8 mouse cellular contexts compared by ENCODE assay signal in genomic region chr1:180794170-180794569, GRCm38 (mm10). TPM values are rescaled to one million over a fixed set of nuclear protein-coding genes. Genes with fewer than 3 reads are reported as not detected.
DNase-seq lines count a peak whose midpoint lies in the region; ATAC-seq and TF ChIP-seq lines count a peak whose summit lies in the region.

No protein-coding gene starts in this region.

- H3K36me3 ChIP-seq in lung, postnatal 0 days (ENCODE audit: insufficient read depth, low read length), result no peaks in the 10 kb centered on the region
- no peaks in the 10 kb centered on the region for H3K36me3 ChIP-seq in heart, embryonic 15.5 days
- no peaks in the 10 kb centered on the region for H3K36me3 ChIP-seq in limb, embryonic 15.5 days
- H3K36me3 ChIP-seq in neural tube, embryonic 14.5 days (ENCODE audit: control insufficient read depth, insufficient read depth, low read length), result no peaks in the 10 kb centered on the region

- peak; percentile 56 for DNase-seq in lung, postnatal 0 days (ENCODE audit: low spot score)
- no peak for DNase-seq in lung, postnatal 25 days (ENCODE audit: low spot score)
- DNase-seq in cerebellum, postnatal 14 days, result peak; percentile 88 to 90
- DNase-seq in frontal cortex, postnatal 36 days (ENCODE audit: low spot score in 2 of 2), result no peak
- no peak for DNase-seq in gastrocnemius, adult 18-20 months (ENCODE audit: low spot score)

- no peaks in the 10 kb centered on the region for H3K27me3 ChIP-seq in lung, postnatal 0 days (replicated peaks; ENCODE audit: insufficient read depth, low read length)
- H3K27me3 ChIP-seq in heart, embryonic 15.5 days, result no peaks in the 10 kb centered on the region
- no peaks in the 10 kb centered on the region for H3K27me3 ChIP-seq in limb, embryonic 15.5 days
- no peaks in the 10 kb centered on the region for H3K27me3 ChIP-seq in neural tube, embryonic 14.5 days (ENCODE audit: control insufficient read depth, insufficient read depth, low read length)

- no peak overlapping the region for H3K27ac ChIP-seq in lung, postnatal 0 days (ENCODE audit: low read length)
- H3K27ac ChIP-seq in heart, embryonic 15.5 days, result no peak overlapping the region
- H3K27ac ChIP-seq in limb, embryonic 15.5 days, result no peak overlapping the region
- no peak overlapping the region for H3K27ac ChIP-seq in neural tube, embryonic 14.5 days (ENCODE audit: low read depth, low read length)

- H3K9me3 ChIP-seq in lung, postnatal 0 days (ENCODE audit: low read length), result no peaks in the 10 kb centered on the region
- H3K9me3 ChIP-seq in heart, embryonic 15.5 days (replicated peaks), result no peaks in the 10 kb centered on the region
- H3K9me3 ChIP-seq in limb, embryonic 15.5 days, result no peaks in the 10 kb centered on the region
- no peaks in the 10 kb centered on the region for H3K9me3 ChIP-seq in neural tube, embryonic 14.5 days (ENCODE audit: control insufficient read depth, low read length)

- WGBS in lung, postnatal 0 days, result 1% methylated on average over 20 of the region's 21 CpGs
- WGBS in heart, embryonic 15.5 days, result 1% methylated on average over 21 of the region's 21 CpGs
- 2% methylated on average over 21 of the region's 21 CpGs for WGBS in limb, embryonic 15.5 days
- under 1% methylated on average over 21 of the region's 21 CpGs for WGBS in neural tube, embryonic 14.5 days

- 0 out of 2 replicates have a peak, but pooled peaks cover 6% of the 10 kb centered on the region for H3K4me1 ChIP-seq in lung, postnatal 0 days (ENCODE audit: insufficient read depth, low read depth, low read length)
- H3K4me1 ChIP-seq in heart, embryonic 15.5 days (replicated peaks), result peaks cover 8% of the 10 kb centered on the region
- peaks cover 18% of the 10 kb centered on the region for H3K4me1 ChIP-seq in limb, embryonic 15.5 days
- H3K4me1 ChIP-seq in neural tube, embryonic 14.5 days (ENCODE audit: control insufficient read depth, insufficient read depth, low read length), result peaks cover 8% of the 10 kb centered on the region; the same call in 1 of the 2 replicates

- peak; percentile 86 for ATAC-seq in lung, postnatal 0 days
- ATAC-seq in heart, embryonic 15.5 days (replicated peaks; ENCODE audit: insufficient number of reproducible peaks, insufficient read depth, low FRiP score, low read depth), result peak; percentile 68
- ATAC-seq in limb, embryonic 15.5 days (ENCODE audit: insufficient number of reproducible peaks, low FRiP score, low TSS enrichment, low read depth), result peak; percentile 59; the same call in 1 of the 2 replicates
- peak; percentile 75 for ATAC-seq in neural tube, embryonic 14.5 days (ENCODE audit: low read depth)

- peak overlapping the region; percentile 18 for H3K4me3 ChIP-seq in lung, postnatal 0 days (ENCODE audit: low read depth, low read length)
- peak overlapping the region; percentile 43 for H3K4me3 ChIP-seq in heart, embryonic 15.5 days
- peak overlapping the region; percentile 36 for H3K4me3 ChIP-seq in limb, embryonic 15.5 days
- peak overlapping the region; percentile 28 for H3K4me3 ChIP-seq in neural tube, embryonic 14.5 days (ENCODE audit: low read depth, low read length)

- no peak overlapping the region; the same call in 1 of the 2 replicates for H3K9ac ChIP-seq in lung, postnatal 0 days (replicated peaks; ENCODE audit: low read depth)
- no peak overlapping the region for H3K9ac ChIP-seq in heart, embryonic 15.5 days
- H3K9ac ChIP-seq in limb, embryonic 15.5 days, result peak overlapping the region; percentile 15; the same call in 1 of the 2 replicates
- peak overlapping the region; percentile 25 for H3K9ac ChIP-seq in neural tube, embryonic 14.5 days (replicated peaks; ENCODE audit: low read depth, low read length)

- TF ChIP-seq CTCF in lung, postnatal 0 days (IDR thresholded peaks at IDR 0.05), result peak; percentile 27; the same call in 1 of the 2 replicates

- H3K4me2 ChIP-seq in lung, postnatal 0 days (replicated peaks; ENCODE audit: low read depth, low read length), result peak overlapping the region; percentile 58
- peak overlapping the region; percentile 80 for H3K4me2 ChIP-seq in heart, embryonic 15.5 days
- peak overlapping the region; percentile 73 for H3K4me2 ChIP-seq in limb, embryonic 15.5 days
- H3K4me2 ChIP-seq in neural tube, embryonic 14.5 days (ENCODE audit: low read depth, low read length), result peak overlapping the region; percentile 65

- TF ChIP-seq EP300 in lung, postnatal 0 days (IDR thresholded peaks at IDR 0.05), result no peak

RNA-seq across cellular contexts. Expression of gene H3f3a, which starts 19.6 kb away (rescaled TPM):
- polyA plus RNA-seq in lung, postnatal 0 days (2015; fragmentation: Nextera tagmentation; extraction: Ambion mirVana), result 1,774 and 1,827 TPM in 2 replicates
- polyA plus RNA-seq in heart, embryonic 15.5 days (2015; fragmentation: Nextera tagmentation; extraction: Ambion mirVana), result 1,560 and 1,618 TPM in 2 replicates
- 2,561 and 2,592 TPM in 2 replicates for polyA plus RNA-seq in limb, embryonic 15.5 days (2015; fragmentation: Nextera tagmentation; extraction: Ambion mirVana)
- polyA plus RNA-seq in neural tube, embryonic 14.5 days (2014; fragmentation: Nextera tagmentation; extraction: Ambion mirVana), result 3,180 and 3,430 TPM in 2 replicates
- 100 to 1,000 TPM; 285 to 302 TPM for total RNA-seq in gastrocnemius, adult 18-20 months (2021)

RNA-seq across cellular contexts. Expression of gene Sde2, which starts 56.8 kb away (rescaled TPM):
- polyA plus RNA-seq in lung, postnatal 0 days (2015; fragmentation: Nextera tagmentation; extraction: Ambion mirVana), result 21.2 and 22.6 TPM in 2 replicates
- 20.8 and 22.8 TPM in 2 replicates for polyA plus RNA-seq in heart, embryonic 15.5 days (2015; fragmentation: Nextera tagmentation; extraction: Ambion mirVana)
- polyA plus RNA-seq in limb, embryonic 15.5 days (2015; fragmentation: Nextera tagmentation; extraction: Ambion mirVana), result 37.0 and 39.0 TPM in 2 replicates
- 29.0 and 32.4 TPM in 2 replicates for polyA plus RNA-seq in neural tube, embryonic 14.5 days (2014; fragmentation: Nextera tagmentation; extraction: Ambion mirVana)
- total RNA-seq in gastrocnemius, adult 18-20 months (2021), result 1 to 10 TPM; 7.1 to 9.6 TPM

Comparison
In these comparisons a context has a peak if more than half of its experiments do, and no peak if none do; other contexts are left out.
1. DNase-seq: peak in lung, postnatal 0 days (single experiment) and cerebellum, postnatal 14 days (2 of 2); none in lung, postnatal 25 days (single experiment), frontal cortex, postnatal 36 days (0 of 2) and gastrocnemius, adult 18-20 months (single experiment).
2. H3K9ac ChIP-seq: peak in limb, embryonic 15.5 days (single experiment) and neural tube, embryonic 14.5 days (single experiment); none in lung, postnatal 0 days (single experiment) and heart, embryonic 15.5 days (single experiment).
3. Peak in every context shown above with its lines, with median percentiles within 50 percentile points of each other: ATAC-seq, H3K4me2 ChIP-seq and H3K4me3 ChIP-seq.